Mouse (Mus musculus): Measurements from ENCODE around the gene Ptprm. TPM values are rescaled to one million over a fixed set of nuclear protein-coding genes. Genes with fewer than 3 reads are reported as not detected.

The Ptprm gene
- total and polyA plus RNA-seq, 3 experiments: not detected

DNA sequence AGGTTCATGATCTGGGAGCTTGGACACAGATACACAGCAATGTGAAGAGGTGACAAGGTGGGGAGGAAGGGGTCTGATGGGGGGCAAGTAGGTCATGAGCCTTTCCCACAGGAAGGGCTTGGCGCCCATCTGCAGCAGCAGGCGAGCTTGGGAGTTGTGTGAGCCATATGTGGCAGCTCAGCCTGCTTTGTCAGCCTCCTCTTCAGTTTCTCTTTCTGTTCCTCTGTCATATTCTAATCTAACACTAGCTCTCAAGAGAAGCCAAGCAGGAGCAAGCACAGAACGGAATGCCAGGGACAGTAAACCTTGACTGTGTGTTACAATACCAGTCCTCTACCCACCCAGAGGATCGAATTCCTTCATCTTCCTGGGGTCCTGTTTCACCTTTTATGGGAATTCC is 94.2 kb downstream of the Ptprm start:
- no peaks in the 10 kb centered on the region for H3K79me2 ChIP-seq (ENCODE audit: control insufficient read depth, insufficient read depth, low read length, poor library complexity)
- no peaks in the 10 kb centered on the region for H3K27me3 ChIP-seq (ENCODE audit: control insufficient read depth in 1 of 2, insufficient read depth in 2 of 2, low read length in 2 of 2)
- no peaks in the 10 kb centered on the region for H3K4me1 ChIP-seq (ENCODE audit: control insufficient read depth in 1 of 2, insufficient read depth in 2 of 2, low read length in 2 of 2)
- no peak overlapping the region for H3K27ac ChIP-seq (ENCODE audit: control insufficient read depth, low read depth, low read length)
- H3K4me3 ChIP-seq (ENCODE audit: control insufficient read depth in 1 of 2, insufficient read depth in 1 of 2, low read depth in 2 of 2, low read length in 2 of 2): no peak overlapping the region
- DNase-seq (ENCODE audit: low read depth, low spot score): no peak
- no peaks in the 10 kb centered on the region for H3K9me3 ChIP-seq (replicated peaks; ENCODE audit: insufficient read depth, low read length)
- H3K9ac ChIP-seq (ENCODE audit: control insufficient read depth, low read depth, low read length, poor library complexity, severe bottlenecking): no peak overlapping the region
- no peaks in the 10 kb centered on the region for H3K36me3 ChIP-seq (ENCODE audit: control insufficient read depth in 1 of 2, insufficient read depth in 2 of 2, low read length in 2 of 2)
- TF ChIP-seq POLR2AphosphoS5 (IDR thresholded peaks at IDR 0.05; ENCODE audit: borderline replicate concordance, low read depth, low read length): no peak
- TF ChIP-seq MEF2A (IDR thresholded peaks at IDR 0.05; ENCODE audit: extremely low read depth, insufficient replicate concordance, low read depth, low read length, poor library complexity, severe bottlenecking): no peak
- TF ChIP-seq MYB (IDR thresholded peaks at IDR 0.05; ENCODE audit: low read depth, low read length): no peak
- no peak for TF ChIP-seq UBTF (IDR thresholded peaks at IDR 0.05; ENCODE audit: borderline replicate concordance, insufficient read depth, low read depth, low read length)
- no peak for TF ChIP-seq ELF1 (IDR thresholded peaks at IDR 0.05; ENCODE audit: low read depth, low read length)
- no peak for TF ChIP-seq MXI1 (IDR thresholded peaks at IDR 0.05; ENCODE audit: low read depth, low read length)
- no peak for TF ChIP-seq GABPA (IDR thresholded peaks at IDR 0.05; ENCODE audit: low read depth, low read length)
- no peak for TF ChIP-seq ETS1 (IDR thresholded peaks at IDR 0.05; ENCODE audit: low read depth, low read length)

GRCm38 (mm10) chr17:67257780-67258179 is 96.5 kb downstream of the Ptprm start:
- H3K4me1 ChIP-seq (ENCODE audit: control insufficient read depth in 1 of 2, insufficient read depth in 2 of 2, low read length in 2 of 2): no peaks in the 10 kb centered on the region
- DNase-seq (ENCODE audit: low read depth, low spot score): no peak
- no peak overlapping the region for H3K27ac ChIP-seq (ENCODE audit: control insufficient read depth, low read depth, low read length)
- H3K36me3 ChIP-seq (ENCODE audit: control insufficient read depth in 1 of 2, insufficient read depth in 2 of 2, low read length in 2 of 2): no peaks in the 10 kb centered on the region
- no peak overlapping the region for H3K4me3 ChIP-seq (ENCODE audit: control insufficient read depth in 1 of 2, insufficient read depth in 1 of 2, low read depth in 2 of 2, low read length in 2 of 2)
- TF ChIP-seq POLR2AphosphoS2 (IDR thresholded peaks at IDR 0.05; ENCODE audit: low read length) (no peak), JUND (IDR thresholded peaks at IDR 0.05; ENCODE audit: low read depth, low read length) (no peak), BHLHE40 (IDR thresholded peaks at IDR 0.05; ENCODE audit: borderline replicate concordance, low read depth, low read length) (no peak), E2F4 (IDR thresholded peaks at IDR 0.05; ENCODE audit: borderline replicate concordance, low read depth, low read length) (no peak), ZNF384 (IDR thresholded peaks at IDR 0.05; ENCODE audit: low read depth, low read length) (no peak), MAX (IDR thresholded peaks at IDR 0.05; ENCODE audit: low read length) (no peak), GATA1 (IDR thresholded peaks at IDR 0.05; ENCODE audit: low read depth, low read length) (no peak), ZC3H11A (IDR thresholded peaks at IDR 0.05; ENCODE audit: low read depth, low read length) (no peak), ZKSCAN1 (IDR thresholded peaks at IDR 0.05; ENCODE audit: low read depth, low read length) (no peak), TCF12 (IDR thresholded peaks at IDR 0.05; ENCODE audit: low read depth, low read length) (no peak)
- H3K9ac ChIP-seq (ENCODE audit: control insufficient read depth, low read depth, low read length, poor library complexity, severe bottlenecking): no peak overlapping the region
- H3K9me3 ChIP-seq (replicated peaks; ENCODE audit: insufficient read depth, low read length): no peaks in the 10 kb centered on the region
- no peaks in the 10 kb centered on the region for H3K79me2 ChIP-seq (ENCODE audit: control insufficient read depth, insufficient read depth, low read length, poor library complexity)
- no peaks in the 10 kb centered on the region for H3K27me3 ChIP-seq (ENCODE audit: control insufficient read depth in 1 of 2, insufficient read depth in 2 of 2, low read length in 2 of 2)
